Mouse (Mus musculus) common myeloid progenitor, adult 5-6 weeks (primary cell): ENCODE measurements around the gene Mipep. TPM values are rescaled to one million over a fixed set of nuclear protein-coding genes. Genes with fewer than 3 reads are reported as not detected.

Experiments used
- ATAC-seq: replicated peaks from 2 replicates; pipeline ENCODE4 v1.8.0; 2016; ENCODE audit warnings: low read depth, mild to moderate bottlenecking, moderate TSS enrichment, inconsistent platforms; ENCODE audit not compliant: poor library complexity, severe bottlenecking
- total RNA-seq: library from RNA; stranded (forward); fragments of 200-1000, 187-1606 nt; gene quantifications from 2 replicates; pipeline ENCODE4 v1.2.3, GENCODE M21; 2017

Gene Mipep
- total RNA-seq, 1 experiment from 2014 or later = 21.7 TPM

- no peak for ATAC-seq
These were observed 72.0 kb downstream of the Mipep start for GRCm38 (mm10) chr14:60856199-60856912.

- no peak for ATAC-seq
These were observed 72.5 kb downstream of the Mipep start for GRCm38 (mm10) chr14:60856913-60857300.

GRCm38 (mm10) chr14:60863396-60863795 is 79.0 kb downstream of the Mipep start:
- no peak for ATAC-seq

- ATAC-seq = no peak
These were observed 82.0 kb downstream of the Mipep start for GRCm38 (mm10) chr14:60866399-60866798.

DNA sequence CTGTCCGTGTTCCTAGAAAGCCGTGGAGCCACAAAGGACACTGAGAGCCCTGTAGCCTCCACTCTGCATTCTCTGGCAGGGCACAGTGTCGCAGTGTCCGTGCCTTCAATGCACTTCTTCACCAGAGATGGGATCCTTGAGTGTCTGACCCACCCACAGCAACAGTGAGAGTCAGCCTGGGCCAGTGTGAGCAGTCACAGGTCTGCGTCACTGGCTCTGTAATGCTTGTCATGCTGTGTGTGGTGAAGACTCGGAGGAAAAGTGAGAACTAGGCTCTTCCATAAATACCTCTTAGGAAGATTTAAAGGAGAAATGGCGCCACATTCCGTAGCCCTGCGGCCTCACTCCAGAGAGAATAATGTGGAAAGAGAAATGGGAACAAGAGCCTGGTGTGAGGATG is 84.0 kb downstream of the Mipep start:
- ATAC-seq = no peak

DNA sequence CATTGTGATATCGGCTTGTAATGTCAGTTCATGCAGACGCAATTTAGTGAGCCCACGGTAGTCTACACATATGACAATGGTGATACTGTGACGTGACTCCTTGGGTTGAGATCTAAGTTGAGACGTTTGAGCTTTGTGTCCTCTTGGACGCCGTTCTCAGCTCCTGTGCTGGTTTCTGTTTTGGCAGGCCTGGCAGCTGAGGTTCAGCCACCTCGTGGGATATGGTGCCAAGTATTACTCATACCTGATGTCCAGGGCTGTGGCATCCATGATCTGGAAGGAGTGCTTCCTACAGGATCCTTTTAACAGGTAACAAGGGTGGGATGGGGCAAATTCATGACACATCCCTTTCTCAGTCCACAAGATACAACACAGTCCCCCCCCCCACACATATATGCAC is 87.5 kb downstream of the Mipep start:
- no peak for ATAC-seq

- ATAC-seq = no peak
These were observed 97.7 kb downstream of the Mipep start for GRCm38 (mm10) chr14:60882106-60882505.

GRCm38 (mm10) chr14:60882681-60883080 is 98.3 kb downstream of the Mipep start:
- ATAC-seq = no peak

DNA sequence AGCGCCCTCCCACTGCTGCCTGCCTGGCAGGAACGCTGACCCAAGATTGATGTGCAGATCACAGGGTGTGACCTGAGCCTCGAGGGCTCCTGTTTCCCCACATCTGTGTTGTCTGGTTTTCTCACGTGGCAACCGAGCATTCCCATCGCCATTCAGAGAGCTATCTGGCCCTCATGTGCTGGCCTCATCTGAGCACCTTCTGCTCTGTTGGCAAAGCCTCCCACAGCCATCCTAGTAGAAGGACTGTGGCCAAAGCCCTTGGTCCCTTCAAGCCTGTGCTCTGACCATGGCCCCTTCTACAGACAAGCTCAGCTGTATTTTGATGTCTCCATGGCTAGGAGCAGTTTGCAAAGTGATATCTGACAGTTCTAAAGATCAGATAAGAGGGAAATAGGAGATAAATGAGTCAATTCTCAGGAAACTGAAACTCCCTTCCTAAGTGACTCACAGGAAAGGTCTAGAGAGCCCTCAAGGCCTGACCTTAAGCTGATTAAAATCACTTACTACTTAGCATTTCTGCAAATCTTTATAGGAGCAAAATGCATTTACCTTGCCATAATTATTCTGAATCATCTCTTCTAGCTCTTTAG is 101.1 kb downstream of the Mipep start:
- ATAC-seq = no peak

GRCm38 (mm10) chr14:60893882-60894281 is 109.5 kb downstream of the Mipep start:
- ATAC-seq = no peak

DNA sequence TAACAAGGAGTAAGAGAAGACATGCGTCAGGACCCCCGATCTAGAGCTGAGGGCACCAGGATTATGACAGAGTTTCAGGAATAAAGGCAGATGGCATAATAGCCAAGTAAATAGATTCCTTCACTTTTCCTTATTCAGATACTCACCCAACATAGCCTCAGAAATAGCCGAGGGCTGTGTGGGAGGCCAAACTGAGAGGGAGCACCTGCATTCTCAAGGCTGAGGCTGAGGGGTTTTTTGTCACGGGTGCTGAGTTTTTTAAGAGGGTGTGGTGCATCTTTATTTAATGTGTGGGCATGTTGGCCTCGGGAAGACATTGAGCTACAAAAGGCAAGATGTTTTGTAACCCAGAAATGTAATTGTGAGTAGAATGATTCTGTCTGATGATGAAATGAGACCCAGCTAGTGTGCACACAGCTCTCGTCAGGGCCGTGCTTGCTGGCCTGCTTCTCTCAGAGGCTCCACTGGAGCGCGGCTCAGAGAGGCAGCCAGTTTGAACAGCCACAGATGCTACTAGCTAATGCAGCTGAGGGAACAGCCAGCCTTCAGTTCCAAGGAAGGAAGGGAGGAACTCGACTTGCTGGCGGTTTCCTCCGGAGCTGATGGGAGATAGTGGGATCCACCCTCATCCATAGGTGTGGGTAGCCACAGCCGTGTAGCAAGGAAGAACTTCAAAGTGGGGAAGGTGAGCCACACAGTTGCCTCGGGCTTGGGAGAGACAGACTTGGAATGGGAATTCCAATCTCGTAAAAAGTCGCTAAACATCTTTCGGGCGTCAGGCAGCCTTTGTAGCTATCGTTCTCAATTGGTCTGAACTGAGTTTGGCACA is 111.0 kb downstream of the Mipep start:
- no peak for ATAC-seq

DNA sequence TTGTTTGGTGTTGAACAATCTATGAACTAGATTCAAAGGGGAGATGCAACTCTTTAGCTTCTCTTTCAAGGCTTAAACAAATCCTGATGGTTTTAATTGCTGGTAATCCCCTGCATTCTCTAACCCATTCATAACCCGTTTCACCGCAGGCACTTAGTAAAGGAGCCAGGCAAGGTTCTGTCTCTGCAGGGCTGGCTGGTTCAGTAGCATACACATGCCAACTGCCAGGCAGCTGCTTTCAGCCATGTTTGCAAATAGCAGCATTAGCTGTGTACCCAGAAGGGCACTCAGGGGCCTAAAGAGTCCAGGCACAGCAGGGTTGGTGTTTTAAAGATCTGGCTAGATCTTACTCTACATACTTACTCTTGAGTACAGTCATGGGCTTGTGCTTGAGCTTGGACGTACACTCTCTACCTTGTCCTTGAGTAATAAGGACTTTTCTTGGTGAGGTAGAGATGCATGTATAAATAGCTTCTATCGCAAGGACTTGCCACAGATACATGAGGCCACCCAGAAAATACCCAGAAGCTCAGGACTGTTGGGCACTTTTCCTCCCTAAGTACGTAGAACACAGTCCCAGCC is 113.8 kb downstream of the Mipep start:
- no peak for ATAC-seq

- ATAC-seq = no peak
These were observed 120.1 kb downstream of the Mipep start for GRCm38 (mm10) chr14:60904501-60904900.

DNA sequence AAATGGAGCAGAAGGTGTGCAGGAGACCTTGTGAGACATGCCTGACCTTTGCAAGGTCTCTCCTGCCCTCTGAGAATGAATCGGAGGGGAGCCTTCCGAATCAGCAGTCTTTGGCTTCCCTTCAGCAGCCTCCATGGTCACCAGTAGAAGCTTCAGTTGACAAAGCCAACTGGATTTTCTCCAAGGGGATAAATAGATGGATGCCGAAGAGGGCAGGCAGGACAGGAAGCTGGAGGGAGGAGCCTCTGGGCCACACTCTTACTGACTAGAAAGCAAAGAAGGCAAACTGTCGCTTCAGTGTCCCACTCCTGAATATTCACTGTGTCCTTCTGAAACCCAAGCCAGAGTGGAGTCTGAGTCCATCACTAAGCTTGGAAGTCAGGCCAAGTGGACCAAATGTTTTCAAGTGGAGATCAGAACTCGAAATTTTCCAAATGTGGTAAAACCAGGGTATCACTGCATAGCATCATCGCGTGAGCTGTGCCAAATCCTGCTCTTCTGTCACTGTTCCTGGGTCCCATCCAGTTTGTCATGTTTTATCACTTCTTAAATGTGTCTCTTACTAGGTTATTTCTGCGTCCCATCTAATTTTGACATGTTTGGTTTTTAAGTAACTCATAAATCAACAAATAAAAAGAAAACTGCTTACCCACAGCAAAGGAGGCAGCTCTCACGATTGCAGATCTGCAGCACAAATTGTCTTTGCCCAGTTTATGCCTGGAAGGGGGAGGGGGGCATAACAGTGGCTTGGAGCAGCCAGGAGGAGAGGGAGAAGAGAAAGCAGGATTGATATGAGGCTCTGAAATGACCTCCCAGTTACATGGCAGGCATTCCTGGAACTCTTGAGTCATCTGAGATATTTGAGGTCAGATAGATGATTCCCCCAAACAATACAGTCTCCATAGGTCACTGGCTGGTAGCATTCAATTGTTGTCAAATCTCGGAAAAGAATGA is 122.3 kb downstream of the Mipep start:
- ATAC-seq = no peak

- ATAC-seq = no peak
These were observed 125.0 kb downstream of the Mipep start for GRCm38 (mm10) chr14:60909351-60909750.

- no peak for ATAC-seq
These were observed 126.4 kb downstream of the Mipep start for GRCm38 (mm10) chr14:60910506-60911444.

DNA sequence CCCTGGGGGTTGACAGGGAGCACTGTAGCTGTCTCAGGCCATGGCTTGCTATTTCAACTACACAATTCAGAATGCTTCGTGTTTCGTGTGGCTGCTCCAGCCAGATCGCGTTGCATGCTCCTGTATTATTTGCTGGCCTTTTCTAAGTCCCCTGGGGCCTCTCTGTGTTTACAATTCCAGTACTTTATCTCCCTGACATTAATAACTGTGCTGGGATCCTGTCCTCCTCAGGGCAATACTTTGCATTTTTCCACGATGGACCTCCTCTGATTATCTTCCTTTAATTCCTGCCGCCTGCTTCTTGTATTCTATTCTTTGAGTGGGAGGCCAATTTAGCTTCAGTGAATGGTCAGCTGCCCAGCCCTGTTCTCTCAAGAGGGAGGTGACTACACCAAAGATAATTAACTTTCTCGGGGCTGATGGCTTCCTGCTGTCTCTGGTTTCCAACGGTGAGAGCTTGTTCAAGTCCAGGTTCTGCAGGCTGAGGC is 128.7 kb downstream of the Mipep start:
- ATAC-seq = no peak

- ATAC-seq = no peak
These were observed 132.3 kb downstream of the Mipep start for GRCm38 (mm10) chr14:60916661-60917060.
